Mouse (Mus musculus): ENCODE measurements around the gene Efcab3.
"Not testable (repeated sequence)": the region's sequence is repeated elsewhere in the genome, so short reads cannot be mapped to it uniquely, and the experiment has no call there.

The Efcab3 gene

GRCm38 (mm10) chr11:105063292-105063691, at the start of gene Efcab3:
TSS of gene Efcab3 (plus strand) at chr11:105063592.
- DNase-seq (ENCODE audit: low read depth): no peak

DNA sequence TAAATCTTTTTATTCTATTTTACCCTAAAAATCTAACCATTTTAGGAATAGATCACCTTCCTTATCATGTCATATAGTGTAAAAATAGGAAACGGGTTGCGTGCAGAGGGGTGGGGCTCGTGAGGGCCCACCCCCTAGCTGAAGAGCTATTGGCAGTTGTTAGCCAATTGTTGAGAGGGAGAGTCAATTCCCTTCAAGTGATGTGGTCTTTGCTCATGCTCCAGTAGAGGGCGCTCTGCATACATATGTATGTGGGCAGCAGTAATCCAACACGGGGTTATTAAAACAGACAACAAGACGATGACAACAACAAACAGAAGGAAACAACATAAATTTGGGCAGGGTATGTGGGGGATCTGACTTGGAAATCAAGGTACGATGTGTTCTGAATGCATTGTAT, 42.3 kb upstream of the Efcab3 start:
- peak; percentile 86 for DNase-seq (ENCODE audit: low read depth)

- DNase-seq (ENCODE audit: low read depth): peak; percentile 49
These were observed 34.5 kb upstream of the Efcab3 start for GRCm38 (mm10) chr11:105028744-105029348.

DNA sequence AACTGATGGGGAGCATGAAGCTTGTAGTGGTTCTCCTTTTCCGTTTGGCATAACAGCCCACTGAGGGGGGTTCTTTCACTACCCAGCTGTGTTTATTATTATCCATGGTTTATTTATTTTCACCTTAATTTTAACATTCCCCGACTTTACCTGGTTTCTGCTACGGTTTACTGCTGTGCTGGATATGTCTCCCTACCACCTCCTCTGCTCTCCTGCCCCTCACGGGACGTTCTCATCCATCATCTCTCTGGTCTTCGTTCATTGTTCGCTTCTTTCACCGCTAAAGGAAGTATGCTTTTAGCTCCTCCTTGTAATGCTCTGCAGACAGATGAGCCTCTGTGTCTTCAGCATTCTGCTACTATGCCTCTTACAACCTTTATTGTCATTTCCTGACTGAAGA, 33.9 kb upstream of the Efcab3 start:
- no peak for DNase-seq (ENCODE audit: low read depth)

- no peak for DNase-seq (ENCODE audit: low read depth)
These were observed 33.2 kb upstream of the Efcab3 start for GRCm38 (mm10) chr11:105030229-105030628.

DNA sequence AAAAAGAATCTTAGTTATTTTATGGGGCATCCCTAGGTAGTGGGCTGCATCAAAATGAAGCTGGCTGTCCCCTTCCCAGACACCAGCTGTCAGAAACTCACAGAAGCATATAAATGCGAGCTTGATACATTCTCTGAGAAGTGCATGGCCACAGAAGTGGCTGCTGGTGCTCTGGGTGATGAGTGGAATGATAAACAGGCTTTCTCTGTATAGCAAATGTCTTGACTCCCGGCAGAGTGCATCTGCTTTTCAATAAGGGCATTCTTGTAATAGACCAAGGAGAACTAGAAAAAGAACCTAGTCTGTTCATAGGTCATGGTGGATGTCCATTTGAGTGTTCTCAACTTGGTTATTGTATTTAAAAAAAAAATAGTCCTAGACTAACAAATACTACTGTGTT, 32.3 kb upstream of the Efcab3 start:
- DNase-seq (ENCODE audit: low read depth): no peak

GRCm38 (mm10) chr11:105035081-105035480, 28.3 kb upstream of the Efcab3 start:
- no peak for DNase-seq (ENCODE audit: low read depth)

DNA sequence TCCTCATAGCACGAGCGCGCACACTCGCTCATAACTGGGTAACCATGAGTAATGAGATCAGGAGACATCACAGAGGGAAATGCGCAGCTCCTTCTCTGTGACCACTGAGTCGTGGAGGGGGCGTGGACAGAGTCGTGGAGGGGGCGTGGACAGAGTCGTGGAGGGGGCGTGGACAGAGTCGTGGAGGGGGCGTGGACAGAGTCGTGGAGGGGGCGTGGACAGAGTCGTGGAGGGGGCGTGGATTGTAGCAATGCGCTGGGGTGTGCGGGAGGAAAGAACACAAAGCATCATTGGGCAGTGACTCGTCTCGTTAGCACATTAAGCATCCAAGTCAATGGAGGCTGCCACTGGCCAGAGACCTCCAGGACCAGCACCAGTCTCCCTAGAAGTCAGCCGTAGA, 49.1 kb downstream of the Efcab3 start:
- not testable (repeated sequence) for DNase-seq (ENCODE audit: low read depth)

GRCm38 (mm10) chr11:105117814-105118213, 54.4 kb downstream of the Efcab3 start:
- no peak for DNase-seq (ENCODE audit: low read depth)

GRCm38 (mm10) chr11:105120551-105121061, 57.2 kb downstream of the Efcab3 start:
- peak; percentile 17 for DNase-seq (ENCODE audit: low read depth)

- peak; percentile 24 for DNase-seq (ENCODE audit: low read depth)
These were observed 58.4 kb downstream of the Efcab3 start for GRCm38 (mm10) chr11:105121792-105122191.

DNA sequence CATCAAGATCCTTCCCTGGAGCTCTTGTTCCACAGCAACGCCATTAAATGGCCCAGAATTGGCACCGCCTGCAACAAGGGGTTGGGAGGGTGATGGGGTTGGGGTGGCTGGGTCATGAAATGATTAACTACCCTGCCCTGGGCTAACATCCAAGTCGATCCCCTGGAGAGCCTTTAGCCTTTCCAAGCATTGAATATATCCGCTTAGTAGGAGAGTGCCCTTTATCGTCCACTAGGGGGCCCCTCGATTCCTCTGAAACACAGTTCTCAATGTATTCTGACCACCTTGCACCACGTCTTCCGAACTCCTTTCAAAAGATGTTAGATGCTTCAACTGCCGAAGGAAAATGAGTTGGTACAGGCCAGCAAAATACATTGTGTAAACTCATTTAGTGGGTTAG, 60.6 kb downstream of the Efcab3 start:
- peak; percentile 75 for DNase-seq (ENCODE audit: low read depth)

DNA sequence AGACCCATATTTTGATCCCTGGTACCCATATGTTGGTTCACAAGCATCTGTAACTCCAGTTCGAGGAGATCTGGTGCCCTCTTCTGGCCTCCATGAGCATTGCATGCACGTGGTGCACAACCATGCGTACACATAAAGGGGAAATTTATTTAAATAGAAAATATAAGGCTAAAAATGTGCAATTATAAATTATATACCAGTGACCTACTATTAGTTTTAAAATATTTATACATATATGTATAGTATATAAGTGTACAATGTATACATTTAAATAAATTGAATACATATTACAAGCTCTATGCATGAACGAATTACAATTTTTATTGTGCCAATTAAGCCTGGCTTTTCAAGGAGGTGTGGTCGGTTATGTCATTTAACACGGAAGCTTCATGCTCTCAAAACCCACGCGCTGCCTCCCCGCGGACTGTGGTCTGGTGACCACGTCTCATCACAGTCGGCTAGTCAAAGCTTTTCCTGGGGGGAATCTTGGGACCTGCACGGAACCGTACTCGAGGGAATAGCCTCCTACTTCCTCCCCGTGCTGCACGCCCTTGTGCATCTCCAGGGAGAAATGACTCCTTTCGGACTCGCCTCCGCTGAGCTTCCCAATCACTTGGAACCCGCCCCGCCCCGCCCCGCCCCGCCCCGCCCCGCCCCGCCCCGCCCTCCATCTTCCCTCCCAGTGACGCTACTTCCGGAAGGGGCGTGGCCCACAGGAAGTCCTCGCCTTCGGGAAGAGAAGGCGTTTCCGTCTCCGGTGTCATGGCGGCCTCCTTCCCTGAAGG, 62.5 kb downstream of the Efcab3 start, which contains the start of gene Mettl2:
Gene Mettl2 (plus strand): TSS at position 691 of the 785 bp plus-strand sequence.
- peak; percentile 91 for DNase-seq (ENCODE audit: low read depth)

- DNase-seq (ENCODE audit: low read depth): no peak
These were observed 63.2 kb downstream of the Efcab3 start for GRCm38 (mm10) chr11:105126520-105127029.

DNA sequence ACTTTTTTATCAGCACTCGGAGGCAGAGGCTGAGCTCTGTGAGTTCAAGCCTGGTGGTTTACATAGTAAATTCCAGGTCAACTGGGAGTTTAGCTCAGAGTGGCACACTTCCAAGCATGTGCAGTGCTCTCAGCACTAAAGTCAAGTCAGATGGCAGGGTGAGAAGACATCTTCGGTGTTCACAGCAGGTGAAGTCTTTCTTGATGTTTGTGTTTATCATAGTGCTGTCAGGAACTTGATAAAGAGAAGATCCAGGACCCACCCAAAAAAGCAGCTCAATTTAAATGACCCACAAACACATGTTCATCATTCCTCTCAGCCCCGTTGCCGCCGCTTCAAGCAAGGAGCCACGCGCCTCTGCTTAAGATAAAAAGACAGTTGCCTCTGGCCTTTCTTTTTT, 72.3 kb downstream of the Efcab3 start:
- no peak for DNase-seq (ENCODE audit: low read depth)

DNA sequence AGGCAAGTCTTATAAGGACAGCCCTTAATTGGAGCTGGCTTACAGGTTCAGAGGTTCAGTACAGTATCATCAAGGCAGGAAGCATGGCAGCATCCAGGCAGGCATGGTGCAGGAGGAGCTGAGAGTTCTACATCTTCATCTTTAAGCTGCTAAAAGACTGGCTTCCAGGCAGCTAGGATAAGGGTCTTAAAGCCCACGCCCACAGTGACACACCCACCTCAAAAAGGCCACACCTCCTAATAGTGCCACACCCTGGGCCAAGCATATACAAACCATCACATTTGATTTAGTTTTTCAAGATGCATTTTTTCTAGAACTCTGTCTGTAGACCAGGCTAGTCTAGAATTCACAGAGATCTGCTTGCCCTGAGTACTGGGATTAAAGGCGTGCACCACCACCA, 73.9 kb downstream of the Efcab3 start:
- DNase-seq (ENCODE audit: low read depth): not testable (repeated sequence)

GRCm38 (mm10) chr11:105140512-105140911, 77.1 kb downstream of the Efcab3 start:
- not testable (repeated sequence) for DNase-seq (ENCODE audit: low read depth)

DNA sequence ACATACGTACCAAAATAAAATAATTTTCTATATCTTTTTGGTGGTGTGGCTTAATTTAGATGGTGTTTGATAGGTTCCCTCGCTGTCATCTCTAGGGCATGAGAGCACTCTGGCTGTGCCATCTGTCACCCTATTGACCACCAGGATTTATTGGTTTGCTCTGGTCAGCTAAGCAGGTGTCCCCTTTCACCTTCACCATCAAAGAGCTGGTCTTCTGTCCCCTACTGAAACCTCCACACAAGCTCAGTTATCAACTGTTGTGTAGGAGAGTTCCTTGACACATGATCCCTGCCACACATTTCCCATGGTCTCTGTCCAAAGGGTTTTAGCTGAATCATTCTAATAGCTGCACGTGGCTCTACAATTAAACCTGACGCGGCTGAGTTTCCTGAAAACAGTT, 77.7 kb downstream of the Efcab3 start:
- no peak for DNase-seq (ENCODE audit: low read depth)

GRCm38 (mm10) chr11:105143564-105143963, 80.2 kb downstream of the Efcab3 start:
- no peak for DNase-seq (ENCODE audit: low read depth)

- DNase-seq (ENCODE audit: low read depth): no peak
These were observed 80.7 kb downstream of the Efcab3 start for GRCm38 (mm10) chr11:105144084-105144483.

- no peak for DNase-seq (ENCODE audit: low read depth)
These were observed 81.3 kb downstream of the Efcab3 start for GRCm38 (mm10) chr11:105144508-105145210.

GRCm38 (mm10) chr11:105145211-105145610, 81.8 kb downstream of the Efcab3 start:
- DNase-seq (ENCODE audit: low read depth): no peak
